22 mouse cellular contexts compared by ENCODE assay signal in genomic region chr3:148413027-148413426, GRCm38 (mm10).
"Had no signal": no experiment of that assay in that cellular context is flagged by ENCODE, and none has a peak within 500 bp of the region (broad histone marks: within the 10 kb centered on the region; RNA-seq: fewer than 3 reads in every experiment).

No protein-coding gene starts in this region.

- ATAC-seq: liver, postnatal 0 days; lung, postnatal 0 days; midbrain, embryonic 13.5 days; midbrain, embryonic 16.5 days had no signal

- H3K4me2 ChIP-seq: limb, embryonic 12.5 days; limb, embryonic 15.5 days; liver, embryonic 11.5 days; lung, embryonic 14.5 days; midbrain, embryonic 13.5 days; neural tube, embryonic 13.5 days had no signal

- H3K27ac ChIP-seq: left cerebral cortex, adult 2 months; limb, embryonic 12.5 days; limb, embryonic 15.5 days; liver, embryonic 14.5 days; macrophage; midbrain, embryonic 13.5 days; neural tube, embryonic 13.5 days had no signal

- H3K36me3 ChIP-seq: limb, embryonic 12.5 days; limb, embryonic 15.5 days; midbrain, embryonic 13.5 days; neural tube, embryonic 13.5 days had no signal

- H3K9me3 ChIP-seq: limb, embryonic 12.5 days; limb, embryonic 15.5 days; midbrain, embryonic 13.5 days; neural tube, embryonic 13.5 days had no signal

- H3K27me3 ChIP-seq: limb, embryonic 12.5 days; limb, embryonic 15.5 days; midbrain, embryonic 13.5 days; neural tube, embryonic 13.5 days had no signal

- H3K9ac ChIP-seq: limb, embryonic 12.5 days; limb, embryonic 15.5 days; liver, embryonic 14.5 days; liver, postnatal 0 days; lung, embryonic 14.5 days; midbrain, embryonic 13.5 days; neural tube, embryonic 13.5 days had no signal

- DNase-seq: kidney, adult 18-20 months; kidney, adult 9 months; kidney, postnatal 14 days; layer of hippocampus, postnatal 36 days; left cerebral cortex, postnatal 4 days; liver, postnatal 0 days; lung, embryonic 14.5 days; retina, postnatal 1 day; thymus, adult 2 months; thymus, postnatal 14 days; thymus, postnatal 4 days had no signal

- H3K4me3 ChIP-seq: left cerebral cortex, adult 2 months; limb, embryonic 12.5 days; limb, embryonic 15.5 days; midbrain, embryonic 13.5 days; myocyte; neural tube, embryonic 13.5 days had no signal
